Mouse (Mus musculus) adipocyte (in vitro differentiated cells): ENCODE data around the gene Ldlr.
"Not testable (repeated sequence)": the region's sequence is repeated elsewhere in the genome, so short reads cannot be mapped to it uniquely, and the experiment has no call there.

Experiments used
- DNase-seq: peaks from one replicate; pipeline ENCODE4 v3.0.0-alpha.2; 2016; ENCODE audit warnings: low spot score

Ldlr gene

DNA sequence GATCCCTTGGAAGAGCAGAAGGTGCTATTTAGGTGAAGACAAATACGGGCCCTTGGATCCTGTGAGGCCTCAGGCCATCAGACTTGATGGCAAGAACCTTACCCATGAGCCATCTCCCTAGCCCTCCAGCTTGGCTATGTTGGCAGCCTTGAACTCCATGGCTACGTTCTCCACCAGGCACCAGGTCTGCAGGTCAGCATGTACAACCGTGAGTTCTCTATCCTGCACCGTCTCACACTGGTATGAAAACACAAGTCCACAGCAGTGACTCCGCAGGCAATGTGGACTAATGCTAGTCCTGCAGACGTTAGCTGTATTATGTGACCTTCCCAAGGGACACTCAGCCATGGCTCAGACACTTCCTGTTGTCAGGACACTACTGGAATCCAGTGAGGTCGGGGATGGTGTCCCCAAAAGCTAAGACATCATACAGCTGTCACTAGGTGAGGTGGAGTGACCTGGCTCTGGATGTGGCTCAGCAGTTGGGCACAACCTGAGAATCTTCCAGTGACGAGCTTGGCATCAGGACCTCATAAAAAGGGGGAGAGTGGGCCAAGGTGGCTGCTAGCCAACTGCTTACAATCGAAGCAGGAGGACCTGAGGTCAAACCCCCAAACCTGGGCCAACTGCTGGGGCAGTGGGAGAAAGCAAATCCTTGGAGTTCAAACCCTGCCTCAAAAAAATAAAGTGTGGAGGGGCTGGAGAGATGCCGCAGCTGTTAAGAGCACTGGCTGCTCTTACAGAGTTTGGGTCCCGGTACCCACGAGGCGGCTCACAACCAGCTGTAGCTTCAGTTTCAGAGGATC is 31.4 kb downstream of the Ldlr start:
- DNase-seq: no peak

DNA sequence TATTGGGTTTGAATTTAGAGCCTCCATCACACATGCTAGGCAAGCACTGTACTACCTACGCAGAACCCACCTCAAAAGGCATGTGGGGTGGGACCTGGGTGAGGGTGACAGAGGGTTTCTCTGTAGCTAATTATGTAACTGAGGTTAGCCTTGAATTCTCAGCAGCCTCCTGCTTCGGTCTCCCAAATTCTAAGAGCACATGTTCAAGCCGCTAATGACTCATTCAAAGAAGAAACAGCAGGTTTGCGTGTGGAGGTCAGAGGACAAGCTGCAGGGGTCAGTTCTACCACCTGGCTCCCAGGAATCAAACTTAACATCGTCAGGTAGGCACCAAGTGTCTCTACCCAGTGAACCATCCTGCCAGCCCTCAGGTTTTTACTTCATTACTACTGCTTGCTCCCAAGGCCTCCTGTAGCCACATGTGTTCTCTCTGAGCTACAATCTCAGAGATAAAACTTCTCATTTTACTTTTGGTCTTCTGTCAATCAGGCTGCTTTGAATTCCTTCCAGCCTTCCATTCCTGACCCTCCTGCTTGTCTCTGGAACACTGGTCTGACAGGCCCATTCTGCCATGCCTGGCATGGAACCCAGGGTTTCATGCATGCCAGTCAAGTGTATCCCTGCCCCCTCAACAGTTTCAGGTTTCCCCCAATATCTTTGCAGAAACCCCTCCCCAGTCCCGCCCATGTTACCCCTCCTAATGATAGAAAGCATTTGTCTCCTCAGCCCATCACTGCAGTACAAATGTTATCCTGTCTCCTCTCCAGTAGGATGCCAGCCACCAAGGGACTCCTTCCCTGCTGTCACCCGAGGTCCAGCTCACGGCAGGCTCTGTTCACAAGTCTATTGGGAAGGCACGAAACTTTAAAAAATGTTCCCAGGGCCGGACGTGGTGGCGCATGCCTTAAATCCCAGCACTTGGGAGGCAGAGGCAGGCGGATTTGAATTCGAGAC is 35.6 kb downstream of the Ldlr start:
- no peak for DNase-seq

DNA sequence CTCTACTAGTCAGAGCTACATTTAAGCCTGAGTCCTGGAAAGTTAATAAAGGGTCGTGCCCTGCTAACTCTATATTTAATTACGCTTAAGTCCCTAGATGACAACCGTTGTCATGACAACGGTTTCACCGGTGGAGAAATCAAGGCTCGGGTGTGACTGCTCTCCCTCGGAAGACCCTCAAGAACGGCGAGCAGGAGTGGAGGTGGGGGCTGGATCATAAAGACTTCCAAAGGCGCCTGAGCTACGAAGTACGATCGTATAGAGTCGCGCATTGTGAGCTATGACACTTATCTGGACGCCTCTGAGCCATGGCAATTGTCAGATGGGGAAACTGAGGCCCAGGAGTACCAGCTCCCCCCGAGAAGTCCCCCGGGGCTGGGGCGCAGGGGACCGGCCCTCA is 36.4 kb downstream of the Ldlr start:
- DNase-seq: no peak

DNA sequence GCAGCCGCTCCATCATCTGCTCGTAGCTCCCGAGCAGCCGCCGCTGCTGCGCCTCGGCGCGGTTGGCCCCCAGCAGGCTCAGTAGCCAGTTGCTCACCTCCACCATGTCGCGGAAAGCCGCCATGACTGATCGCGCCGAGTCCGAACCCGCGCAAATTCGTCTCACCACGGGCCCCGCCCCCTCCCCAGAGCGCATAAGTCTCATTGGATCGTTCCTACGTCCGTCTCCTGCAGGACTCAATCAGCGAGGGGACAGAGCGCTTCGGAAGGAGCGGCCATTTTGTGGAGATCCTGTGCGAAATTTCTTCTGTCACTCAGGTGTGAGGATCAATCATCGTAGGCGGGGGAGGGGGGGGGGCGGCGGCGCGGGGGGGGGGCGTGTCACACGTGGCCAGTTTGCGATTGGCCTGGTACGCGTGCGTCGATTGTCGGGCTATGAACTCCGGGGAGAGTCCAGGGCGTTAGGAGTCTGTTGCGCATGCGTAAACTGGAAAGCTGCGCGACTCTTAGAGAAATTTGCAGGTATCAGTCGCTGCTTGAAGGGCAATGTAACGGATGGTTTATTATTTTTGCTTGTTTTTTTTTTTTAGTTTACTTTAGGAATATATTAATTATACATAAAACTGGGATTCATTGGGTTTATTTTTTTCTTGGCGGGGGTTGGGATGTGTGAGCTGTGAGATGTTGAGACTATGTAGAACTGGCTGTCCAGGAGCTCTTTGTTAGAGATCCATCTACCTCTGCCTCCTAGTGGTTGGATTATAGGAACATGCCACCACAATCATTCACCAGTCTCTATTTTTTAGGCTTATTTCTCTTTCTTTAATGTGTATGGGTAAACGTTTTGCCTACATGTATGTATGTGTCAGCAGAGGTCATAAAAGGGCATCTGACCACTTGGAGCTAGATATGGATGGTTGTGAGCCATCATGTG is 37.1 kb downstream of the Ldlr start, which contains the start of gene Spc24:
TSS of gene Spc24 (minus strand) at position 149 of the 934 bp plus-strand sequence.
- peak; percentile 97 for DNase-seq

DNA sequence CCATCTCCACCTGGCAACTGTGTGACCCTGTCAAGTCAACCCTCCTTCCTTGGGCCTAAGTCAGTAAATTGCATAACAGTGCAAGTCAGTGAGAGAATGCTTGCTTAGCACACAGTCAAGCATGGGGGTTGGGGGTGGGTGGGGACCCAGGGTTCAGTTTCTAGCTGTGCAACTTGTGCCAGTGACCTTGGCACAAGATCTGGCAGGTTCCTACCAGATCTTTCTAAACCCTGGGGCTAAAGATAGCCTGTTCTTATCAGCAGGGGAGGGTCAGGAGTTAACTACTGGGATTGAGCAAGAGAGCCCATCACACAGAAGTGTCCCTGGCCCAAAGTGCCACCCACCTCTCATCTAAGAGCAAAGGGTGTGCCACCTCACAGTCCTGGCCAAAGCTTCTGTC is 38.9 kb downstream of the Ldlr start:
- peak; percentile 41 for DNase-seq

DNA sequence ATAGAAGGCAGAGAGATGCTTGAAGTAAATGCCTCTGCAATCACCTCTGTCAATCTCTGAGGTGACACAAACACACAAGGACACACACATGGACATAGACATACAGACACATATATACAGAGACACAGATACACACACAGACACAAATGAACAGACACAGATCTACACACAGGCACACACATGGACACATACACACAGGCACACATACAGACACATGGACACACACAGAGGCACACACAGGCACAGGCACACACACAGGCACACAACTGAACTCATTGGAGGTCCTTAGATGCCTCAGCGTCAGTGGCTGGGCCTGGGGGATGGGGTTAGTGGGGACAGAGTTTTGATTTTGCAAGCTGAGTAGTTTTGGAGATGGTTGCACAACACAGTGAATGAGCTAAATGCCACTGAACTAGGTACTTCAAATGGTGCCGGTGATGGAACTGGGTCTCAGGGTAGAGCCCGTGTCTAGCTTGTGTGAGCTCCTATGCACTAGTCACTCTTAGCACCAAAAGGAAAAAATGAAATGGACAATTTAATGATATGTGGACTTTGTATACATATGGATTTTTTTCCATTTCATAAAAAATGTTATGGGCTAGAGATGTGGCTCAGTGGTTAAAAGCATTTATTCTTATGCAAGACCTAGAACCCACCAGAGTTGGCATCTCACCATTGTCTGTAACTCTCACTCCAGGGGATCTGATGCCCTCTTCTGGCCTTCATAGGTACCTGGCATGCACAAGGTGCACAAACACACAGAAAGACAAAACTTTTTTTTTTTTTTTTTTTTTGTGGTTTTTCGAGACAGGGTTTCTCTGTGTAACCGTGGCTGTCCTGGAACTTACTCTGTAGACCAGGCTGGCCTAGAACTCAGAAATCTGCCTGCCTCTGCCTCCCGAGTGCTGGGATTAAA is 41.1 kb downstream of the Ldlr start:
- peak; percentile 41 for DNase-seq

DNA sequence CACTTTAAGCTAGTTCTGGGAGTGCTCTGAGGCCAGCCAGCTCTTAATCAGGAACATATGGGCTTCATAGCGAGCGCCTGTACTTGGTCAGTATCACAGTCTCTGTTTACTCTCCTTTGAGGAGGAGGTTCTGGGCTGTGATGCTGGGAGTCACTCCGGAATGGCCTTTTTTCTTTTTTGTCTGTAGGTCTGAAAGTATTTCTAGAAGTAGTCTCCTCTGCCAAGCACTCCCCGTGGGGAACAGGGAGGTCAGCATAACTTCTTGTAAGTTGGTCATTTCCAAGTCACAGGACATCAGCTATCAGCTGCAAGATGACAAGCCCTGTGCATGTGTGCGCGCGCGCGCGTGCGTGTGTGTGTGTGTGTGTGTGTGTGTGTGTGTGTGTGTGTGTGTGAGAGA is 44.6 kb downstream of the Ldlr start:
- DNase-seq: peak; percentile 76

DNA sequence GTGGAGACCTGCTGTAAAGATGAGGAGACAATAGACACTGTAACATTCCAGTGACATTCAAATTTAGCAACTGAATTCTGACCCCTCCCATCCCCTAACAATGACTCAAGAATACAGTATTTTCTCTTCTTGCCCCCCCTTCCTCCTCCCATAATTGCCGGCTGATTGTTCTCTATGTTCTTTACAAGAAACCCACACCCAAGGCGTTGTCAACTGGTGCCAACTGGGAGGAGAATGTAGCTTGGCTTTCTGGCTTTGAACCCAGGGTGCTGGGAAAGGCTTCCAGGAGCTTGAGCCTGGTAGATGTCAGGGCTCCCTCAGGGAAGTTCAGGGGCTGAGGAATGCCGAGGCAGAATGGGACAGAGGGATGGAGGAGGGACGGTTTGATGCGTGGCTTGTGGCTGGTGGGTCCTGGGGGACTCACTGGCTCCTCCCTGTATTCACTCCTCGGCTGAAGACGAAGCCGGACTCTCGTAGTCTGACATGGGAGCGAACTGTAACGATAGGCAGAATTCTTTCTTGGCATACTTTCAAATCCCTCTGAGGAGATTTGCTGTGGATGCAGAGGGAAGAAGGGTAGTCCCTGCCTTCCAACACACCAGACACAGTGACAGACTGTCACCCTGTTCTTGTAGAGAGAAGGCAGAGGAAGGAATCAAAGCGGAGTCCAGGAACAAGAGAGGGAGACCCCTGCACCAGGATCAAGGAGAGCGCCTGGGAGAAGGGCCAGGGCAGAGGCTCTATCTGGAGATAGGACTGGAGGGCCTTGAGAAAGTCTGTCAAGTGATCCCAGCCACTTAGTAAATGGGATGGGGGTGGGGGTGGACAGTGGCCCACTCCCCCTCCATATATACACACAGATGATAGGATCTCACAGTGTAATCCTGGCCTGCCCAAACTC is 45.5 kb downstream of the Ldlr start:
- peak; percentile 52 for DNase-seq

DNA sequence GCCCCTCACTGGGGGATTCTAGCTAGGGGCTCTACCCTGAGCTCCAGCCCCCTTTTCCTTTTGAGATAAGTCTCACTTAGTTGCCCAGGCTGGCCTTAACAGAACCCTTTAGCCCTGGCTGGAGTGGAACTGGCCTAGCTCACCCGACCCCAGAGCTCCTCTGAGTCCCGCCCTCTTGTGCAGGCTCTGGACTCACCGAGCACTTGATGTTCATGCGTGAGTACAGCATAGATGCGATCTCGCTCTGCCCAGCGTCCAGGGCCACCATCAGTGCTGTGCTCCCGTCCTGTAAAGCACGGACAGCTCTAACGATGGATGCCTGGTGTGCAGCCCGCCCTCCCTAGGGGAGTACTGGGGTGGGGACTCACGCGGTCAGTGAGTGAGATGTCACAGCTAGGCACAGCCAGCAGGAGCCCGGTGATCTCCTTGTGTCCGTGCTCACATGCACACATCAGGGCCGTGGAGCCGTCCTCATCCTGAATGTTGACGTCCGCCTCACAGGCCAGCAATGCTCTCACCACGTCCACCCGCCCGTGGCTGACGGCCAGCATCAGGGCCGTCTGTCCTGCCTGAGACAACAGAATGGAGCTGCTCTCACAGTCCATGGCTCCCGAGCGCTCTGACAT is 46.4 kb downstream of the Ldlr start:
- DNase-seq: no peak

DNA sequence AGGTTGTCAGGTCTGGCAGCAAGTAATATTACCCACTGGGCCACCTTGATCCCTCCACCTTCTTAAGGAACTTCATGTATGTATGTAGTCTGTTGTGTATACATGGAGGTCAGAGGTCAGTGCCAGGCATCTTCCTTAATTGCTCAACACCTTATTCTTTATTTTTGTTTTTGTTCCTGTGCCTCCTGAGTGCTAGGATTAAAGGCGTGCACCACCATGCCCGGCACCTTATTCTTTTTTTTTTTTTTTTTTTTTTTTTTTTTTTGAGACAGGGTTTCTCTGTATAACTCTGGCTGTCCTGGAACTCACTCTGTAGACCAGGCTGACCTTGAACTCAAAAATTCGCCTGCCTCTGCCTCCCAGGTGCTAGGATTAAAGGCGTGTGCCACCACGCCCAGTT is 50.1 kb downstream of the Ldlr start:
- not testable (repeated sequence) for DNase-seq

DNA sequence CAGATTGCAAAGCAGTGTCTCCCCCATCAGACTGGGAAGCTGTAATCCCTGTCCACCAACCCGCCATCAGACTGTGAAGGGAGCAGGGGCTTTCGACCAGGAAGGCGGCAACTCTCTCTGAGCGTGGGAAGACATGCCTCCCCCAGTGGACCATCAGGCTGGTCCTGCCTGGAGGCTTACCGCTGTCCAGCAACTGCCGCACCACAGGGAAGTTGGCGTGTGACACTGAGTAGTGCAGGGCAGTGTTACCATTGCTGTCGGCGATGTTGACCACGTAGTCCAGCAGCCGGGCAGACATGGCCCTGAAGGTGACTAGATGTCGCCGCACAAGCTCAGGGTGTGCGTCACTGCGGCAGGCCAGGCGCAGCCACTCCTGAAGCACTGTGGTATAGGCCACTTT is 51.1 kb downstream of the Ldlr start:
- no peak for DNase-seq

DNA sequence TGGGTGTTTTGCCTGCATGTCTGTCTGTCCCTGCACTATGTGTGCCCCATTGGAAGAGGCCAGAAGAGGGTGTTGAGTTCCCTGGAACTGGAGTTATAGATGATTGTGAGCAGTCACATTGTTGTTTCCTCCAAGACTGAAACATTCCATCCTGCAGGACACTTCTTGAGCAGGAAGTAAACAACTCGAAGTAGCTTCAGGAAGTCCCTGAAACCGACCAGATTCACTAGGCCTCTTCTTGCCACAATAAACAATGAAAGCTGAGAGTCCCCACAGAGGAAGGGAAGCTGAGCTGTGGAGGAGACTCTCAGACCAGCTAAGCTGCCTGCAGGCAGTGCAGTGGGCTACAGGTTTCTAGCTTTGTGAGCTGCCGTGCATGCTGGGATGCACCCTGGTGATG is 54.4 kb downstream of the Ldlr start:
- no peak for DNase-seq

DNA sequence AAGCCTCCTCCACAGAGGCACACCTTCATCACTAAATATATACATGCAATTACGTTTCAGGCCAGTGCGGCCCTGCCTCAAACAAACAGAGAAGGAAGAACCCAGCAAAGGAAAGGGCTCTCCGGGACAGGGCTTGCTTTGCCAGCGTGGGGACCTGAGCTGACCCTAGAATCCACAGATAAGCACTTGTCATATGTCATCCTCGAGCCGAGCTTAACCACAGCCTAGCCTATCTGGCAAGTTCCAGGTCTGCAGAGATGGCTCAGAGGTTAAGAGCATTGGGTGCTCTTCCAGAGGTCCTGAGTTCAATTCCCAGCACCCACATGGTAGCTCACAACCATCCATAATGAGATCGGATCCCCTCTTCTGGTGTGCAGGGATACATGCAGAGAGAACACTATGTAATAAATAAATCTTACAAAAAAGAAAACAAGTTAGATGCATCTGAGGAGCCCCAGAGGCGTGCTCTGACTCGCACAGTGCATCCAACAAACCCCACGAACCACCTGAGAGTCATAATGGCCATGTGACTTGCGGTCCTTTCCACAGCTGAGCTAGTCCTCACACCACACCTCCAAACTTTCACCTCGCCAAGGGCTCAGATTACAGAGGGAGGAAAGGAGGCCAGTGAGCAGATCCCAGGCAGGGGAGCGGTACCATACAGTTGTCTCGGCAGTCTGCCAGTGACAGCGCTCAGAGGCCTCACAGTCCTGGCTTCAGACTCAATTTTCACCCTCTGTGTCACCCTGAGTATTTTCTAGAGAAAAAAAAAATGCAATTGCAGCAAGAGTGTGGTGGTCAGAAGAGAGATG is 58.6 kb downstream of the Ldlr start:
- DNase-seq: no peak

DNA sequence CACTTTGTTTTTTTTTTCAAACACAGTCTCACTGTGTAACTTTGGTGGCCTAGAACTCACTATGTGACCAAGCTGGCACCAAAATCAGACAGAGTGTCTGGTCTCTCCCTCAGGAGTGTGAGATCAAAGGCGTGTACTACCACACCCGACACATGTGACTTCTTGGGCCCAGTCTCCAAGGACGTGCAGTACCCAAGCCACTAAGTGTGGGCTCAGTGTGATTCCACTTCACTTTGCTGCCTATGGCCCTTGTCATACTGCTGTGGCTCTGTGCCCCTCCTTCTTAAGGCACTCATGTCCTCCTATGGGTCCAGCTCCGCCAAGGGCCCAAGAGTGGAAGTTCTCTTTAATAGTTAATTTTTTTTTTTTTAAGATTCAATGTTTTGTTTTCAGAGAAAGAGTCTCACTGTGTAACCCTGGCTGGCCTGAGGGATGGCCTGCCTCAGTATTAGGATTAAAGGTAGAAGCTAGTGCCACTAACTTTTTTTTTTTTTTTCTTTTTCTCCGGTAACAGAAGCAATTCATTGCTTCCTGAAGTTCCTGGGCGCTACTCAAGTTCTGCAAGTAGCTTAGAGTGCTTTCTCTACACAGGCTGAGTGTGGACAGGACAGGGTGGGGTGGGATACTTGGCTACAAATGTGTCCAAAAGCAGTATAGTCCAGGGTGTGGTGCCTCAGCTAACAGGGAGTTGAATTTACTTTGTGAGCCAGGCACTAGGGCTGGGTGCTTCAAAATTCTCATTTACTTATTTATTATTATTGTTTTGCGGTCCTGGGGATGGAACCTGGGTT is 61.4 kb downstream of the Ldlr start:
- DNase-seq: no peak

DNA sequence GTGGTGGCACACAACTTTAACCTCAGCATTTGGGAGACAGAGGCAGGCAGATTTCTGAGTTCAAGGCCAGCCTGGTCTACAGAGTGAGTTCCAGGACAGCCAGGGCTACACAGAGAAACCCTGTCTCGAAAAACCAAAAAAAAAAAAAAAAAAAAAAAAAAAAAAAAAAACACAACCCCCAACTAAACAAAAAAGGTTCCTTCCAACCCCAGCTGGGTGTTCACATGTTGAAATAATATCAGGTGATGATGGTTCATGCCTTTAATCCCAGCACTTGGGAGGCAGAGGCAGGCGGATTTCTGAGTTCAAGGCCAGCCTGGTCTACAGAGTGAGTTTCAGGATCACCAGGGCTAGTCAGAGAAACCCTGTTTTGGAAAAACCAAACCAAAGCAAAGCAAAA is 63.0 kb downstream of the Ldlr start:
- DNase-seq: not testable (repeated sequence)

DNA sequence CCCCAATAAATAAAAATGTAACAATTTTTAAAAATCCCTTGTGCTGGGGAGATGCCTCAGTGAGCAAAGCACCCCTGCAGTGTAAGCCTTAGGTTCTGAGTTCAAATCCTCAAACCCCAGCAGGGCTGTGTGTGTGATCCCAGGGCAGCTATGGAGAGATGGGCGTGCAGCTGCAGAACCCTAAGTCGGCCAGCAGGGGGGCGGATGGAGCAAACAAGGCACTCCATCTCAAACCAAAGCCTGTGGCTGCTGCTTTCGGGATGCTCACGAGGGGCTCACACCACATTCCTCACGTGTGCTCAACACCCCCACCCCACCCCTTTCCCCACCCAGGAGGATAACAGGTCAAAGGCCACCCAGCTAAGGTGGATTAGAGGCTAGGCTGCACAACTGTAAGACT is 63.6 kb downstream of the Ldlr start:
- DNase-seq: peak; percentile 55

DNA sequence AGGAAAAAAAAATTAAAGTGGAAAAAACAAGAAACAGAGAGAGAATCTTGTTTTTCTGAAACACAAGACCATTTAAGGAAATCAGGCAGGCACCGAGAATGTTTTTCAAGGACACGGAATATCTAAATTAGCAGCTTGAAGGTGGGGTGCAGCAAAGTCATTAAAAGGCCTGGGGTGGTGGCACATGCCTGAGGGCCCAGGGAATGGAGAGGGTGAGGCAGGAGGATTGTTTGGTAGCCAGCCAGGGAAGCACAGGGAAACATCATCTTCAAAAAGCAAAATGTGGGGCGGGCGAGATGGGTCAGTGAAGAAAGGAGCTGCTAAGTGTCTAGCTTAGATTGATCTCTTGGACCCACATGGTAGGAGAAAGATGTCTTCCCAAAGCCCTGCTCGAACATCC is 64.4 kb downstream of the Ldlr start:
- no peak for DNase-seq

DNA sequence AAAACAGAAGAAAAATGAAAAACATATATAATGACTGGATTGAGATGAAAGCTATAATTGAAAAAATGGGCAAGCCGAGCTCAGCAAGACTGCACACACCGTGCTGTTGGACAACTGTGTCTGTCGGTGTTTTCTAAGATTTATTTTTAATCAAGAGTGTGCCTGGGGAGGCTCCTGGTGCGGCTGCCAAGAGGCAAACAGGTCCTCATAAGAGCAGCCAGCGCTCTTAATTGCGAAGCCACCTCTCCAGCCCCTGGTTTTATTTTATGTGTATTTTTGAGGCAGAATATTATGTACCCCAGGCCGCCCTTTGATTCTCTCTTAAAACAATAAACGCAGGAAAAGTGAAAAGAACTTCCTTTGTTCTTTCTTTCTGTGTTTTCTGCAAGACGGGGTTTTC is 65.0 kb downstream of the Ldlr start:
- no peak for DNase-seq
